Mouse (Mus musculus) erythroid progenitor cell, adult 5-6 weeks (primary cell): ENCODE results near the gene Gal3st4. TPM values are rescaled to one million over a fixed set of nuclear protein-coding genes. Genes with fewer than 3 reads are reported as not detected.

Source experiments
- ATAC-seq: replicated peaks from 2 replicates; pipeline ENCODE4 v1.8.0; 2016; ENCODE audit warnings: moderate number of reproducible peaks, mild to moderate bottlenecking, moderate TSS enrichment, inconsistent platforms; ENCODE audit not compliant: poor library complexity, low FRiP score, severe bottlenecking
- total RNA-seq, 2 experiments: library from RNA; stranded (forward) in 1 of 2; stranded (reverse) in 1 of 2; fragments of 150-400 nt in 1 of 2; fragments of 186-747, 209-891 nt in 1 of 2; gene quantifications; 2 replicates each; pipeline versions ENCODE4 v1.2.3 to v1.2.4; 2015 to 2017; ENCODE audit warnings: low replicate concordance in 2 of 2

Gene Gal3st4
- not detected in 2 replicates for total RNA-seq (2015; ENCODE audit: low replicate concordance)
- total RNA-seq (2017; ENCODE audit: low replicate concordance): not detected in 2 replicates

DNA sequence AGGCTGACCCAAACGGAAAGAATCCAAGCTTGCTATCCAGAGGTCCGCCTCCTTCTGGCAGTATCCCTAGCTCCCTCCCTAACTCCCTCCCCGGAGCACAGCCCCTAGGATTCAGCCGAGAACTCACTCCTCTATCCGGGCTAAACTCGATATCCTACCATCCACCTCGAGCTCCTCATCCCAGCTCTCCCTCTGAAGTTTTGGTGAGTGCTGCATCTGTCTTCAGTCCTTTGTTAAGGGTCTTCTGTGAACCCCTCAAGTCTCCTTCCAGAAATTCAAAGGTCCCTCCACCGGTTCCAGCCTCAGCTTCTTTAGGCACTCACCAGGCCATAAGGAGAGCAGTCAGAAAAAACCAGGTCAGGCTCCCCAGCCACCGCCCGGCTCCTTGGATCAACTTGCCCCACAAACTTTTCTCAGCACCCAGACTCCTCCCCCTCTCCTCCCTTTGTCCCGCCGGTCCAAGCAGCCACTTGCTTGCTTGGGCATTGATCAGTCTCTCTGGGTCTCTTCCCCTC lies at the start of gene Gal3st4:
Gal3st4 (minus strand) TSS at position 432 of the 515 bp plus-strand sequence.
- no peak for ATAC-seq

DNA sequence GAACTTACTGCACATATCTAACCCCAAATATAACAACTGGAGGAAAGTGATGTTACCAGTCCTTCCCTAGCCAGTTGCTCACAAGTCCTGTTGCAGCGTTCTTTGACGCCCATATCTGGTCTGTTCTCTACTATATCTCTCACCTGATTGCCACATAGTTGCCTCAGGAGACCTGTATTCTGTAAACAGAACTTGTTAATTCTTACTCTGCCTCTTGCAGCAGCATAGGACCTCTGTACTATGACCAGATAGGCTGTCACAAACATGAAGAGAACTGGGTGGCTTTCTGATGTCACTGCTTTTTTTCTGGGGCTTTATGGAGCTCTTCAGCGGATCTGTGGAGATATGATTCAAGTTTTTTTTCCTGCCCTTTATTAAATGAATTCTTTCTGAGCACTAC lies 40.2 kb upstream of the Gal3st4 start:
- no peak for ATAC-seq

DNA sequence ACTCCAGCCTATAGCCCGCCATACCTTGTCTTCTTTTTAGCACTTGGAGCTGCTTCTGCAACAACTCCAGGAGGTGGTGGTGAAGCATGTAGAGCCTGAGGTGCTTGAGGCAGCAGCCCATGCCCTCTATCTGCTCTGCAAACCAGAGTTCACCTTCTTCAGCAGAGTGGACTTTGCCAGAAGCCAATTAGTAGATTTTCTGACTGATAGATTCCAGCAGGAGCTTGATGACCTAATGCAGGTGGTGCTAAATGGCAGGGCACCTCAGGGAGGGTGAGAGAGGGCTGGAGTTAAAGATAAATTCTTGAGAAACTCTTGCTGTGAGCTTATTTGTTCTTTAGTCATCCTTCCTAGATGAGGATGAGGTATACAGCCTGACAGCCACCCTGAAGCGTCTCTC lies 27.0 kb upstream of the Gal3st4 start:
- ATAC-seq: no peak

DNA sequence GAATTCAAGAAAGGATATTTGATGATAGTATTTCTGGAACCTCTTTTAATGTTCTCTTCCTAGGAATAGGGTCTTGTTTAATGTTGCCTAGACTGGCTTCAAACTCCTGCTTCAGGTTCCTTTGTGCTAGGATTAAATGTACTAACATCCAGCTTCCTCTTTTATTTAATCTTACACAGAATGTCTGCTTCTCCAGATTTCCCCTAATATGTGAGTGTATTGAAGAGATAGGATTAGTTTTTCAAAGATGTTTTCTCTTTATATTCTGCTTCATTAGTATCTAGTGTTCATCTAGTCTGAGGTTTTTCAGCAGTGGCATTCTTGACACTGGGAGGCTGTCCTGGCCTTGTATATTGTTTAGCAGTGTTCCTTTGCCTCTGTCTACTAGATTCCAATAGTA lies 21.5 kb upstream of the Gal3st4 start:
- no peak for ATAC-seq

DNA sequence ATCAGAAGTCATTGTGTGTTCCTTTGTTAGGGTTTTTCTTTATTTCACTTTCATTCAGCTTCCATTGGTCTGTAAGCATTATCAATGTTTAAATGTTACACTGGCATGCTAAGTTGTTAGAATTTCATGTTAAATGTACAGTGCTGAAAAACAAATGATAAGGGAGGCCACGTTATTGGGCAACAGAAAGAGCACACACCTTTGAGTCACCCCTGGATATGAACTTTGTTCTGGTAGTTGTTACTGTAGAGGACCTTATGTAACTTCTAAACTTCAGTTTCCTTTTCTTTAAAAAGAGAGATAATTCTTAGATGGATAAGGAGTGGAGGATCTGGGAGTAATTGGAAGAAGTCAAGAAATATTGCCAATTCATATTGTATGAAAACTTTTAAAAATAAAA lies 19.0 kb upstream of the Gal3st4 start:
- ATAC-seq: no peak

DNA sequence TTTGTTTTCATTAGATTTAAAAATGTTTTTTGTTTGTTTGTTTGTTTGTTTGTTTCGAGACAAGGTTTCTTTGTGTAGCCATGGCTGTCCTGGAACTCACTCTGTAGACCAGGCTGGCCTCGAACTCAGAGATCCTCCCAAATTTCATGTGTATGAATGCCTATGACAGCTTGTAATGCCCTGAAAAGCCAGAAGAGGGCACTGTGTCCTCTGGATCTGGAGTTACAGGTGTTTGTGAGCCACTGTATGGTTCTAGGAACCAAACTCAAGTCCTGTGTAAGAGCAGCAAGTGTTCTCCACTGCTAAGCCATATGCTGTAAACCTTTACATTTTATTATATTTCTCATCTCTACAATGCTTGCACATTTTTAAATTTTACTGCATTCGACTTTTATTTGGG lies 15.2 kb upstream of the Gal3st4 start:
- ATAC-seq: no peak

DNA sequence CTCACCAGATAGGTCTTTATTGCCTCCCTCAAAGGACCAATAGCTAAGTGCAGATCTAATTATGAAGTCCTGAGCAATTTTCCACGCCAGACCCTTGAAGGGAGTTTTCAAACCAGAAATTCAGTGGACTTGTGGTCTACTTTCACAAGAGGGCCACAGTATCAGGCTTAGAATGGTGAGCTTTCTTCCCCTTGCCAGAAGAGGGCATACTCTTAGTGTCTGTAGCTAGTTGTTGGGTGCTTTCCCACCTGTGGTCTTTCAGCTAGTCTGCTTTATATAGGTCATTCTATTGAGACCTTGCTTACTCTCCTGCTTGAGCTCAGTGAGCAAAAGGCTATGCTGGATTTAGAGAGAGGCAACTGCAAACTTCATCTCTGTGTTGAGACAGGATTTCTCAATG lies 10.9 kb upstream of the Gal3st4 start:
- ATAC-seq: no peak

DNA sequence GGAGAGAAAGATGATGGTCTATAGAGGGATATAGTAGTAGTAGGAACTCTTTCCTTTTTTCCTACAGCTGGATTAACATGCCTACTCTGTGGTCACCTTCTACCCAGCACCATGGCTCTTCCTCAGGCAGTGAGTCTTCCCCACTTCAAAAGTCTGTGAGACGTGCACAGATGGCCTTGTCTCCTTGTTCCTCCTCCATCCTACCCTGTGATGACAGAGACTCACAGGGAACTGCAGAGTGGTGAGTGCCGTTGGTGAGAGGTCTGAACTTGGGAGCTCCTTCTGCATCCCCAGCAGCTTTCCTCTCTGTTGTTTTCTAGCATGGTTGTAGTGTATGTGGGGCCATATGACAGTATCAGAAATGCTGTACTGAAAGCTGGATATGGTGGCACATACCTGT lies 9.2 kb upstream of the Gal3st4 start:
- no peak for ATAC-seq

DNA sequence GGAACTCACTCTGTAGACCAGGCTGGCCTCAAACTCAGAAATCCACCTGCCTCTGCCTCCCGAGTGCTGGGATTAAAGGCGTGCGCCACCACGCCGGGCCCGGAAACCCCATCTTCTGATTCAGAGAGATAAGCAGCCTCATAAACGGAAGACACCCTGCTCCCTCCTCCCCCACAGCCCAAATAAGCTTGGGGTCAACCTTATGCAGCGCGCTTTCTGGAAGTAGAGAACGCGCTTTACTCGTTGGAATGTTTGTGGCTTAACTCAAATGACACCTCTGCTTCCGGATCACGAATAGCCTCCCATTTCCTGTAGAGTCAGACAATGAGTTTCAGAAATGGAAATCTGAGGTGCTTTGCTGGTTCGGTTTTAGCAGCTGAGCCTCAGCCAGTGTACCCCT lies 8.2 kb upstream of the Gal3st4 start:
- no peak for ATAC-seq

DNA sequence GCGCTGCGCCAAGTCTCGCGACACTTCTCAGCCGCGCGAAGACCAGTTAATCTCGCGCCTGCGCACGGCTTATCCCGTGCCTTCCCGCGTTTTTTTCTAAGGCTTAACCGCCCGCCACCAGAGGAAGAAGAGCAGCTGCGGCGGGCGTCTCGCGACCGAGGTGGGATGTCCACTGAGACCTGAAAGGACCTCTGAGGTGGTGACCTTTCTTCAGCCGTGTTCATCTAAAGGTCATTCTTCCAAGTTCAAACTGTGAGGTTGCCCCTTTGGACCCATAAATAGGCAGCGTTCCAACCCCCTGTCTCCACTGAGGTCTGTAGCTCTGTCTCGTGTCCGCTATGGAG lies 7.8 kb upstream of the Gal3st4 start:
- ATAC-seq: no peak

DNA sequence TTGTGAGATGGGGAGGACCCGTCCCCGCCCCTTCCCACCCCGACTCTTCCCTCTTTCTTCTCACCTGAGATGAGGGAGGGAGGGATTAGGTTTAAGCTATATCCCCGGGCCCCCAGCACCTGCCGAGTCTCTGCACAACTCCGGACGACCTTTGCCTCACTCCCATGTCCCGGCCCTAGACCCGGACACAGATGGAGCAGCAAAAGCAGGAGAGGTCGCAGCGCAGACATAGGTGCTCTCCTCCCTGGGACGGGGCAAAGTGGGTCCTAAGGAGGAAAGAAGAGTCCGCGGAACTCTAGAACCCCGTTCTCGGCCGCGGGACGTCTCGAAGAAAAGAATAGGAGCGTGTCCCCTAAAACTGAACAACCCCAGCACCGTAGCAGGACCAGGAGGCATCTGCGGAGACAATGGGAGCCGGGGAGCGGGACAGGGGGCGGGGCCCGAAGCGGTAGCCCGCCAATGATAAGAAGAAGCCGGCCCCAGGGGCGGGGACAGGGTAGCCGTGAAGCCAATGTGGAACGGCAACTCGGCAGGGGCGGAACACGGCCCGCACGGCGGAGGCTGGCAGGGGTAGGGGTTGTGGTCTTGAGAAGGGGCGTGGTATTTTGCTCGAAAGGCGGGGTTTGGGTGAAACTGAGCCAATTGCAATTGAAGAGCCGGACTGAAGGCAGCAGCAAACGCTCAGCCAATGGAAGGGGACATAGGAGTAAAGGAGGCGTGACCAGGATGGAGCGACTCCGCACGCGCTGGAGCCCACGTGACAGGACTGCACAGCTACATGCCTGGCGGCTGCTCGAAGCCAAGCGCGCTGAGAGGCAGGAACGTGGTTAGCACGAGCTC lies 7.2 kb upstream of the Gal3st4 start, which contains the start of the genes Gm43720, Gpc2 and Stag3:
Gm43720 (minus strand) TSS at position 374 of the 840 bp plus-strand sequence.
Gpc2 (minus strand) TSS at position 421 of the 840 bp plus-strand sequence.
Stag3 (plus strand) TSS at position 656 of the 840 bp plus-strand sequence.
- peak; percentile 97 for ATAC-seq

DNA sequence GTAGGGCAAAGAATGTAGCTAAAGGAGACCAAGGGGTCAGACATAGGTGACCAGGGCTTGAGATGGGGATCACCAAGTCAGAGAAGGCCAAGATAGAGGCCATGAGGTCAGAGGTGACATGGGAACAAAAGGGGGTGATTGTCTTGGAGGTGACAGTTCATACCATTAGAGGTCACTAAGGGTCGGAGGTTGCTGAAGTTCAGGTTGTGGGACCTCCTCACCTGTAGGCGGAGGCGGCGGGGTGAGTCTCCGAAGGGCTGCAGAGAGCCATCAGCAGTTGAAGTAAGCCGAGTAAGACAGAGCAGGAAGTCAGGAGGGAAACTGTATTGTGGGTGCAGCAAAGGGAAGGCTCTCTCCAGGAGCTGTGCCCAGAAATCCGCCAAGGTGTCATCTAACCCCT lies 5.4 kb upstream of the Gal3st4 start:
- ATAC-seq: no peak

DNA sequence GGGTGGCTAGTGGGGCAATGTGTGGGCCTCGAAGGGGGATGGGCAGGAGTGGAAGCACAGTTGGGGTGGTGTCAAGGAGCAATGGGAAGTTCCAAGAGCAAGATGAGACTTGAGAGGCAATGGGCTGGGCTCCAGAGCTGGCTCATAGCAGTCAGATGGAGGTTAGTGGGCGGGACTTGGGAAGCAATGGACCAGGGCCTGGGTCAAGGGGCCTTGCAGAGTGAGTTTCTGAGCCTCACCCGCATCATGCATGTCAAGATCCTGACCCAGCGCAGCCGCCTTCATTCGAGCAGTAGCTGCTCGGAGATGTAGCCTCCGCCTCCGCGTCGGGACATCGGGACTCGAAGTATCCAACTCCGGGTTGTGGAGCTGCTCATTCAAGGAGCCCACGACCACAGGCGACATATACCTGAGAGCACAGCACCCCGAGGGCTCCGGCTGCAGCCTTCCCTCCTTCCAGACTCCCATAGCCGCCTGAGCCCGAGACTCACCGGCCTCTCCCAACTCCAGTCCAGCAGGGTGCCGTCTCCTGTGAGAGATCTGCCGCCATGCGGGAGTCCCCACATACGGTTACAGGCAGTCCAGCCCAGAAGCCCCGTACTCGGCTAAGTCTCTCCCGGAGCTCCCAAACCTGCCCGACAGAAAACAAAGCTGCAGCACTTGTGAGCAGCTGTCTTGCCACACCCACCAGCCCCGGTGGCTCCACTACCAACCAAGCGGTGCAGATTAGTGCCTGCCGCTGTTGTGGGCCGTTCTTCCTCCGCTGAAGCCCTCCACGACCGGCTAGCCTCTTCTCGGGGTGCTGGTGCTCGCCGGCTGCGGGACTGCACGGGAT lies 2.8 kb upstream of the Gal3st4 start:
- no peak for ATAC-seq

DNA sequence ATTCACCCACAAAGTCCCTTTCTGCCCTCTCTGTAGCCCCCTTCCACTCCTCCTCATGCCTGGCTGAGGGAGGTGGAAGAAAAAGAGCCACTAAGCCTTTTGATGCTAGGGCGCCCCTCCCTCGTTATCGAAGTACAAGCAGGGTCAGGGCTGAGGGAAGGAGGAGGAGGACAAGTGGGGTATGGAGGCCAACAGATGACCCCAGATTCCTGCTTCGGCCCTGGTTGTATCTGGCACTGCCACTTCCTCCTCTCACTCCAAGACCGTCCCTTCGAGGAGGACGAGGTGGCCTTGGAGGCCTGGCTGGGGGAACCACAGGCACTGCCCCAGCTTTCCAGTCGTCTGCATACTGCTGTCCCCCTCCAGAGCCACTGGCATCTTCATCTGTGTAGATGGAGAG lies 1.5 kb upstream of the Gal3st4 start:
- ATAC-seq: no peak

DNA sequence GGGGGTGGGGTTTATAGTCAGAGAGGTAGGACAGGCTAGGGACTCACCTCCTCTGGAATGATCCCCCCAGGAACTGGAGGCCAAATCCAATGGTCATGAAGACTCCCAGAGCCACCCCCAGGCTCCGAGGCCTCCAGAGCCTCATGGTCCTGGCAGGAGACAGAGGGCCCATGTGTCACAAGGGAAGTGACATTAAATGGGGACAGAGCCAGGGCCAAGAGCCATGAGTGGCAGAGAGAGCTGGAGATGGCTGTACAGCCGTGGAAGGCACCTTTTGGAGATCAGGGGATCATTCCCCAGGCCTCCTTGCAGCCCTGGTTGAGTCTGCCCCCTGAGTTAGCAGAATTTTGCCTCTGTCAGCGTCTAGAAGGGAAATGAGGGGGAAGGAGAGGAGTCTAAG lies 1.4 kb downstream of the Gal3st4 start:
- ATAC-seq: no peak

DNA sequence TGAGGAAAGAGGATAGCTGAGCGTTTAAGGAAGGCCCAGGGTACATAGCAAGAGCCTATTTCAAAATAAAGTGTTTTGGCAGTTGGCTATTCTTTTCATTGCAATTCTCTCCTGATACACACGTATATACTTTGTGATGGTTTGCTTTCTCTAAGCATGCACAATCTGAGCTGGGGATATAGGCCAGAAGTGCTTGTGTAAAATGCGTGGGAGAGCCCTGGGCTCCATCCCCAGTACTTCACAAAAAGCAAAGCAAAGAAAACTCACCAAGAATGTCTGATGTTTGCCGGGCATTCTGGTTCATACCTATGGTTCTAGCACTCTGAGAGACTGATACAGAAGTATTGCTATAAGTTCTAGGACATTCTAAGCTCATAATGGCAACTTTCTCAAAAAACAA lies 3.7 kb downstream of the Gal3st4 start:
- no peak for ATAC-seq

DNA sequence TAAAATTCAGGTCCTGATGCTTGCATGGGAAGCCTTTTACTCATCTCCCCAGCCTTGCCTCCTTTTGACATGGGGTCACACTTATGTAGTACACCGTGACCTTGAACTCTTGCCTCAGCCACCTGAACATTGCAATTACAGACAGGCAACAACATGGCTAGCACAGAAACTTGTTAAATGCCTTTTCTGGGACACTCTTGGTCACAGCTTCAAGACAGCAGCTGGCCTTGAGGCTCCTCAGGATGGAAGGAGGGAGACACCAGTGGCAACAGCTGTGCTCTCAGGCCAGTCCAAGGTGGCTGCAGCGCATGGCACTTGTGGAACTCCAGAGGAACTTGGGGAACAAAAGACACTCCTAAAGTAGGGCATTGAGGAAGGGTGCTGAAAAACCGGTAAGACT lies 5.5 kb downstream of the Gal3st4 start:
- no peak for ATAC-seq

DNA sequence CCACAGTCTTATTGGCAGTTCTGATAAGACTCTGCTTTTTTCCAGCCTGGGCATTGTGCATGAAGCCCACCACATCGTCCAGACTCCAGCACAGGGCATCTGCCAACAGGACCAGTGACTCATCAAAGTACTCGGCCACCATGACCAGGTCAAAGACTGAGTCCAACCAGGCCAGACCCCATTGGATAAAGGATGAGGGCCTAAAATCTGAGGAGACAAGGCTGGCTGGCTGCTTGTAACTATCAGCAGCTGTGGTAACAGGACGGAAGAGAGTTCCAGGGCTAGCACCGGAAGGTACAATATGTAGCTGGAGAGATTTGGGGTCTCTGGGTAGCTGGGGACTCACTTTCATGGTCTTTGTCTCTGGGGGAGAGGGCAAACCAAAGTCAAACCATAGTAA lies 6.9 kb downstream of the Gal3st4 start:
- no peak for ATAC-seq

DNA sequence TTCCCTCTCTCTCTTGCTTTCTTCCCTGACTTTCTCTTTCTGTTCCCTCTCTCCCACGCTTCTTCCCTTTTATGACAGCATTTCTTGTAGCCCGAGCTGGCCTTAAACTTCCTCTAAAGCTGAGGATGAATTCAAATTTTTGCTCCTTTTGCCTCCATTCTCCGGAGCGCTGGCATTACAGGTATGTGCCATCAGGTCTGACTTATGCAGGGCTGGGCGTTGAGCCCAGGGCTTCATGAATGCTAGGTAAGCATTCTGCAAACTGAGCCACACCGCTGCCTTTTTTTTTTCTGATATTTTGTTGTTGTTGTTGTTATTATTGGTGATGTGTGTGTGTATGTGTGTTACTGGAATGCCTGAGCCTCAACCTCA lies 8.4 kb downstream of the Gal3st4 start:
- ATAC-seq: 0 out of 2 replicates have a peak, but pooled peaks have one; percentile 9
